Mouse (Mus musculus): ENCODE data around the gene Gm9817. TPM values are rescaled to one million over a fixed set of nuclear protein-coding genes. Genes with fewer than 3 reads are reported as not detected.

Gm9817 gene
- not detected in 2 replicates for polyA plus RNA-seq (2012; ENCODE audit: low replicate concordance)

GRCm38 (mm10) chr13:45078392-45078791 lies at the start of gene Gm9817:
Gm9817 (plus strand) TSS chr13:45078692.

Other genes with a start within 250 kb of the Gm9817 start
- gene Dtnbp1, start 76.5 kb upstream of the Gm9817 start, polyA plus RNA-seq (2012; ENCODE audit: low replicate concordance), result 36.1 and 38.1 TPM in 2 replicates